Mouse (Mus musculus) megakaryocyte, embryonic 14.5 days (primary cell): ENCODE data around the gene Slc23a2.

ENCODE experiments used
- FLI1 ChIP-seq: IDR thresholded peaks from 2 replicates; pipeline ENCODE4 v1.6.1; 2012; ENCODE audit warnings: low read length, inconsistent platforms, mixed read lengths
- GATA1 ChIP-seq: IDR thresholded peaks from 3 replicates; pipeline ENCODE4 v1.6.1; 2012; ENCODE audit warnings: mixed read lengths, low read length, inconsistent platforms, borderline replicate concordance

GRCm38 (mm10) chr2:132102505-132103130, 42.3 kb downstream of the Slc23a2 start:
- TF ChIP-seq GATA1 = no peak
- no peak for TF ChIP-seq FLI1
